Mouse (Mus musculus): ENCODE data around the gene Usp34.
A peak's percentile ranks its signal among the peaks of the same experiment; 100 is the strongest.
"Not testable (repeated sequence)": the region's sequence is repeated elsewhere in the genome, so short reads cannot be mapped to it uniquely, and the experiment has no call there.

Usp34 gene

GRCm38 (mm10) chr11:23306764-23307565, at the start of gene Usp34:
TSS of gene Usp34 (plus strand) at chr11:23306895.
- peak; percentile 17 for DNase-seq (ENCODE audit: extremely low read depth, low read depth)

DNA sequence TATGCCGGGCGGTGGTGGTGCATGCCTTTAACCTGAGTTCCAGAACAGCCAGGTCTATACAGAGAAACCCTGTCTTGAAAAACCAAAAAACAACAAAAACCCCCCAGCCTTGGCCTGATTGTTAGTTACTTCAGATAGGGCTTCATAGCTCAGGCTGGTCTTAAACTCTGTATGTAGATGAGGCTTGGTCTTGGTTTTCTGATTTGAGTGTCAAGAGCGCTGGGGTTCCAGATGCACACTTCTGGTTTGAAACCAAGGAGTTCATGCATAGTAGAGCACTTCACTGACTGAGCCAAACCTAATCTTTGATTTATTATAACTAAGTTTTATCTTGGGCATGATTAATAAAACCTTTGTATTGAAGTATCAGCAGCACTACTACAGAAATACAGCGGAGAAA, 47.6 kb upstream of the Usp34 start:
- no peak for DNase-seq (ENCODE audit: extremely low read depth, low read depth)

GRCm38 (mm10) chr11:23259481-23259880, 47.2 kb upstream of the Usp34 start:
- DNase-seq (ENCODE audit: extremely low read depth, low read depth) = no peak

DNA sequence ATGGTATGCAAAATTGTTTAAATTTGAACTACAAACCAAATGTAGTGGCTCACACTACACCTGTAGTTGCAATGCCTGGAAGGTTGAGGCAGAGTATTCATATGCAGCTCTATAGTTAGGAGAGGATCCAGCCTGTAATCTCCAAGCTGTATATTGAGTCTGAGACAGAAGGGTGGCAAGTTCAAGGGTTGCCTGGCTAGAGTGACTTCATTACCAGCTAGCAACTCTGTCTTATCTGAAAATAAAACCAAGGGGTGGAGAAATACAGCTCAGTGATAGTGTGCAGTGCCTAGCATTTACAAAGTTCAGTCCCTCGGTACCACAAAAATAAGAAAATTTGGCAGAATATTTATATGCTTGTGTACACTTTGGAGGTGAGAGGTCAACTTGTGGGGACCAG, 46.5 kb upstream of the Usp34 start:
- no peak for DNase-seq (ENCODE audit: extremely low read depth, low read depth)

- DNase-seq (ENCODE audit: extremely low read depth, low read depth) = peak; percentile 12
Observed at GRCm38 (mm10) chr11:23261490-23261889, 45.2 kb upstream of the Usp34 start.

GRCm38 (mm10) chr11:23264949-23265348, 41.7 kb upstream of the Usp34 start:
- DNase-seq (ENCODE audit: extremely low read depth, low read depth) = no peak

- DNase-seq (ENCODE audit: extremely low read depth, low read depth) = peak; percentile 17
Observed at GRCm38 (mm10) chr11:23271770-23272724, 34.6 kb upstream of the Usp34 start.

DNA sequence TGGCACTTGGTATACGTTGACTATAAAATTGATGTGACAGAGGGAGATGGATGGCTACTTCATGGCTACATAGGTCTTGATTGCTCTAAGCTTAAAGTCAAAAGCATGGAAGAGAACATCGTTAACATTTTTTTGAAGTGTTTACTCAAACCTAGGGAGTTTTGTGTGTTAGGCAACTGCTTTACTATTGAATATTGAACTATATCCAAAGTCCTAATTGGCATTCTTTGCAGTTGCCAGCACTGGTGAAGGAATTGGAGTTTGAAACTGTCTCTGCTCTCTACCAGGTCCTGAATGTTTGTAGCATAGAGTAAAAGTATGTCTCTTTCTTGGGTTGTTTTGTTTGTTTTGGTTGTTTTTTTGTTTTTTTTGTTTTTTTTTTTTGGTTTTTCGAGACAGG, 30.9 kb upstream of the Usp34 start:
- no peak for DNase-seq (ENCODE audit: extremely low read depth, low read depth)

DNA sequence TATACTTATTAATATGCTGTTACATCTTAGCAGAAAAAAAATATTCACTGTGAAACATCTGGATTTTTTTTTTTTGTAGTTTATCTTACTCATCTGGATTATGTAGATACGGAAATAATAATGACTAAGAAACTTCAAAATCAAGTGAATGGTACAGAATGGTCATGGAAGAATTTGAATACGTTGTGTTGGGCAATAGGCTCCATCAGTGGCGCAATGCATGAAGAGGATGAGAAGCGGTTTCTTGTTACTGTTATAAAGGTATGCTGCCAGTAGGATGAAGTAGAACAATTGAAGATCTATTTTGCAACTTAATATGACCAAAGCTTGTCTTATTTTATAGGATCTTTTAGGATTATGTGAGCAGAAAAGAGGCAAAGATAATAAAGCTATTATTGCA, 22.2 kb upstream of the Usp34 start:
- no peak for DNase-seq (ENCODE audit: extremely low read depth, low read depth)

- not testable (repeated sequence) for DNase-seq (ENCODE audit: extremely low read depth, low read depth)
Observed at GRCm38 (mm10) chr11:23288866-23289265, 17.8 kb upstream of the Usp34 start.

GRCm38 (mm10) chr11:23297379-23297778, 9.3 kb upstream of the Usp34 start:
- no peak for DNase-seq (ENCODE audit: extremely low read depth, low read depth)

- DNase-seq (ENCODE audit: extremely low read depth, low read depth) = no peak
Observed at GRCm38 (mm10) chr11:23298301-23298700, 8.4 kb upstream of the Usp34 start.

DNA sequence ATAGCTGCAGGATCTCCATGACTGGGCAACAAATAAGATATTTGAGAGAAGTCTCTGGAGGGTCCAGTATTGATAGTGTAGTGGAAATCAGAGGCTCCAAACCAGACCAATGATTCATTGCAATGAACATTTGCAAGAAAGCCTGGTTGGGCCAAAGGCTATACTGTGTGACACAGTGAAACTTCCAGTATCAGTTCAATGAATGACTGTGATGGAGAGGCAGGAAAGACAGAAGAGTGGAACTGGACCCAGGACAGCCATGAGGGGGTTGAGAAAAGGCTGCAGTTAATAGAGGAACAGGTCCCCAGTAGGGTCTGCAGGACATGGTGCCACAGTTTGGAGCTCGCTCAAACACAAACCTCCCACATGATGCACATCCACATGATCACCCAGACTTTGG, 6.8 kb upstream of the Usp34 start:
- no peak for DNase-seq (ENCODE audit: extremely low read depth, low read depth)

- DNase-seq (ENCODE audit: extremely low read depth, low read depth) = no peak
Observed at GRCm38 (mm10) chr11:23303126-23303525, 3.6 kb upstream of the Usp34 start.

DNA sequence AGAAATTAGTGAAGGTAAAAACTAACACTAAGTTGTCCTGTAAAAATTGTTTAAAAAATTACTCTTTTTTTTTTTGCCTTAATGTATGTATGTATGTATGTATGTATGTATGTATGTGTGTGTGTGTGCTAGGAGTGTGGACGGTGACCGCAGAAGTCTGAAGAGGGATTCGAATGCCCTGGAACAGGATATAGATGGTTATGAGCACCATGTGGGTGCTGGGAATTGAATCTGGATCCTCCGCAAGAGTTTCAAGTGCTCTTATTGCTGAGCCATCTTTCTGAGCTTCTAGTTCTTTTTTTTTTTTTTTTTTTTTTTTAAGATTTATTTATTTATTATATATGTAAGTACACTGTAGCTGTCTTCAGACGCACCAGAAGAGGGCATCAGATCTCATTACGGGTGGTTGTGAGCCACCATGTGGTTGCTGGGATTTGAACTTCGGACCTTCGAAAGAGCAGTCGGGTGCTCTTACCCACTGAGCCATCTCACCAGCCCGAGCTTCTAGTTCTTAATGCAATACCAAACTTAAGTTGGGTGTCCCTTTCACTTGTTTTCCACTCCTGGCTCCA, 1.5 kb upstream of the Usp34 start:
- peak; percentile 26 for DNase-seq (ENCODE audit: extremely low read depth, low read depth)

GRCm38 (mm10) chr11:23305673-23306608, 754 bp upstream of the Usp34 start:
- DNase-seq (ENCODE audit: extremely low read depth, low read depth) = peak; percentile 79

DNA sequence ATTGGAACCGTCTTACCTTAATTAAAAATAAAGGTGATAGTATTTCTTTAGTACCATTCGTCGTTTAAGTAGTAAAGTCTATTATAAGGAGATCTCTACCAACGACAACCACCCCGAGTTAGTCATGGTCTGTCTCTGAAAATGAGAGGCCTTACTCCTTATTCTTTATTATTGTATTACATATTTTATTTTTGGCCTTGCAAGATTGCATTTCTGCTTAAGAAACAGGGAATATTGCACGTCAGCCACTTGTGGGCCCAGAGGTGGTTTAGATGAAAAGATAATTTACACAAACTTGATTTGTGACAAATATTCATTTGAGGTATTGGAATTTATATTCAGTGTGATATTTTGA, 848 bp downstream of the Usp34 start:
- no peak for DNase-seq (ENCODE audit: extremely low read depth, low read depth)

- DNase-seq (ENCODE audit: extremely low read depth, low read depth) = peak; percentile 28
Observed at GRCm38 (mm10) chr11:23313496-23313895, 6.8 kb downstream of the Usp34 start.

- no peak for DNase-seq (ENCODE audit: extremely low read depth, low read depth)
Observed at GRCm38 (mm10) chr11:23329413-23329812, 22.7 kb downstream of the Usp34 start.

DNA sequence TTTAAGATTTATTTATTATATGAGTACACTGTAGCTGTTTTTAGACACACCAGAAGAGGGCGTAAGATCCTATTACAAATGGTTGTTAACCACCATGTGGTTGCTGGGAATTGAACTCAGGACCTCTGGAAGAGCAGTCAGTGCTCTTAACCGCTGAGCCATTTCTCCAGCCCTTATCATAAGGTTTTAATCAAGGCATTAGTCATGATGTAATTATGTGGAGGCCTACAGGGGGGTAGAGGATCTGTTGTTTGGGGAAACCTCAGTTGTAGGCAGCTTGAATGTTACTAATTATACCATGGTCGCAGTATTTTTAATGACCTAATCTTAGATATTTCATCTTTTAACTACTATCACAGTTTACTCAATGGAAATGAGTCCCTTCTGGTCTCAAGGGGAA, 25.4 kb downstream of the Usp34 start:
- DNase-seq (ENCODE audit: extremely low read depth, low read depth) = no peak

DNA sequence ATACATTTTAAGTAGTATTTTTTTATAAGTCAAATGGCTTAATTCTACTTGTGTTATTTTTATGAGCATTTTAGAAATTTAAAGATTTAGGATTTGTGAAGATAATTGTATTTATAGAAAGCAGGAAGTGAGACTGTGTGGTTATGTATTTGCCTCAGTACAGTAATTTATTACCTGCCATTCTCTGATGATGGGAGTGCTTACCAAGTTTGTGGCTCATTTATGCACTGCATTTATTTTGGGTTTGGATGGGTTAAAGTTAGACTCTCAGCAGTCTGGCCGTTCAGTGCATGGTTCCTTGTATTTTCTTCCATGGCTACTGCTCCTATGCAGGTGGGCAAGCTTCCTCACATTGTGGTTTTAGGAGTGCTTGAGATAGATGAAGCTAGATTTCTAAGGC, 28.5 kb downstream of the Usp34 start:
- no peak for DNase-seq (ENCODE audit: extremely low read depth, low read depth)
